Mouse (Mus musculus): ENCODE measurements around the gene Krt42.

DNA sequence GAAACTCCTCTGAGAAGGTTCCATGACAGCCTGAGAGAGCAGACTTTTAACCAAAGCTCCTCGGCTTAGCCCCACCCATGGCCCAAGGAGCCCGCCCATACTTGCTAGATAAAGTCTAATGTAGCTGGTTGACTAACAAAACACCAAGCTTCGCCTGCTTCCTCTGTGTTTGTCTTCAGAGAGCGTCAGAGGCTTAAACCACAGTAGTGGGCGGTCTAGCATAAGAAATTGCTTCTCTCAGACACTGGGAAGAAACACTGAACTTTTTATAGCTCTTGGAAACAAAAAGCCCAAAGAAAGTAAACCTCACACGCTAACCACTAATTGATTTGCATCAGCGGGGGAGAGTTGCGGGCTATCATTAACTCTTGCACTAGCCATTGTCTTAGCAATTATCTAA is 47.9 kb downstream of the Krt42 start:
- TF ChIP-seq CTCF (IDR thresholded peaks at IDR 0.05; ENCODE audit: insufficient read depth, low read depth, low read length) (no peak), POLR2A (IDR thresholded peaks at IDR 0.05; ENCODE audit: insufficient read depth, low read depth, low read length) (no peak)

Measured in olfactory bulb, adult 2 months (tissue).